Mouse (Mus musculus) neural tube, embryonic 14.5 days (tissue): Measurements from ENCODE around the gene Wars. TPM values are rescaled to one million over a fixed set of nuclear protein-coding genes. Genes with fewer than 3 reads are reported as not detected.

Source experiments
- ATAC-seq: fragments of 200-750 bp; cut with Nextera tagmentation; 2 replicates; pipeline ENCODE4 v1.8.0; 2017; ENCODE audit warnings: low read depth, mild to moderate bottlenecking, moderate TSS enrichment, moderate library complexity
- H3K27ac ChIP-seq: fragments of 300-500 bp; sonication (generic); 2 replicates; pipeline ENCODE4 v1.5.1; 2014; ENCODE audit warnings: low read depth, mild to moderate bottlenecking, control low read depth, low read length, moderate library complexity, mixed read lengths
- H3K27me3 ChIP-seq: fragments of 300-500 bp; sonication (generic); 2 replicates; pipeline ENCODE4 v1.6.1; 2014; ENCODE audit warnings: low read length; ENCODE audit not compliant: control insufficient read depth, insufficient read depth
- H3K36me3 ChIP-seq: fragments of 300-500 bp; sonication (generic); 2 replicates; pipeline ENCODE4 v1.6.1; 2014; ENCODE audit warnings: low read length, mixed read lengths; ENCODE audit not compliant: control insufficient read depth, insufficient read depth
- H3K4me1 ChIP-seq: fragments of 300-500 bp; sonication (generic); 2 replicates; pipeline ENCODE4 v1.6.1; 2014; ENCODE audit warnings: low read length; ENCODE audit not compliant: control insufficient read depth, insufficient read depth
- H3K4me2 ChIP-seq: fragments of 300-500 bp; sonication (generic); 2 replicates; pipeline ENCODE4 v1.6.1; 2014; ENCODE audit warnings: mild to moderate bottlenecking, low read depth, low read length, control low read depth
- H3K4me3 ChIP-seq: fragments of 300-500 bp; sonication (generic); 2 replicates; pipeline ENCODE4 v1.5.1; 2014; ENCODE audit warnings: low read depth, low read length, control low read depth, mixed read lengths
- H3K9ac ChIP-seq: fragments of 300-500 bp; sonication (generic); replicated peaks from 2 replicates; pipeline ENCODE4 v1.6.1; 2014; ENCODE audit warnings: low read depth, mild to moderate bottlenecking, control low read depth, low read length, mixed read lengths
- H3K9me3 ChIP-seq: fragments of 300-500 bp; sonication (generic); 2 replicates; pipeline ENCODE4 v1.6.1; 2016; ENCODE audit warnings: low read length; ENCODE audit not compliant: control insufficient read depth
- WGBS: fragments of 180-500 bp; shearing (Covaris S2); extraction: QIAGEN DNeasy Blood & Tissue Kit; methylation state at CpG from one replicate; pipeline ENCODE4 v1.1.7; 2014; 5-methylcytosine and 5-hydroxymethylcytosine counted together
- polyA plus RNA-seq: library from polyadenylated mRNA; unstranded; fragments of >200 nt; fragmentation: Nextera tagmentation; extraction: Ambion mirVana; gene quantifications from 2 replicates; pipeline ENCODE4 v1.2.1, GENCODE M21; 2014

The Wars gene
- polyA plus RNA-seq, 1 experiment from 2014 or later, result 102 TPM

DNA sequence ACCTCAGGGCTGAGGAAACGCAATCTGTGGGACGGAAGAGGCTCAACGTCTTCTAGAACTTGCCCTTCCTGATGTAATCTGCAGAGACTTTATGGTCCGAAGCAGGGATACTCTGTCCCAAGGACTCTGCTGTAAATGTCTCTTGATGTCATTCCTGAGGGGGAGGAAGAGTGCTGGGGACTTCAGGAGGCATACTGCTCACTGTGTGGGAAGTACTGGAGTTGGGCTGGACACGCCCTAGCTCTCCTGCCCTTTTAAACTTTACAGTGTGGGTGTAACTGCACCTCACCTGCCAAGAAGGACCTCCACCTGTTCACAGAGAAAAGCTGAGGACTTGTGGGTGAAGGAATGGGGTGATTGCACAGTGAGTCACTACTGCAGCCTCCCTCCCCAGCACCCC, 13.4 kb downstream of the Wars start:
- Histone ChIP-seq H3K27ac (no peak overlapping the region), H3K4me2 (no peak overlapping the region), H3K9me3 (no peaks in the 10 kb centered on the region), H3K36me3 (peaks cover 45% of the 10 kb centered on the region), H3K9ac (no peak overlapping the region), H3K27me3 (no peaks in the 10 kb centered on the region), H3K4me3 (no peak overlapping the region), H3K4me1 (no peaks in the 10 kb centered on the region)
- WGBS, result 94% methylated on average over 5 of the region's 5 CpGs
- no peak for ATAC-seq

DNA sequence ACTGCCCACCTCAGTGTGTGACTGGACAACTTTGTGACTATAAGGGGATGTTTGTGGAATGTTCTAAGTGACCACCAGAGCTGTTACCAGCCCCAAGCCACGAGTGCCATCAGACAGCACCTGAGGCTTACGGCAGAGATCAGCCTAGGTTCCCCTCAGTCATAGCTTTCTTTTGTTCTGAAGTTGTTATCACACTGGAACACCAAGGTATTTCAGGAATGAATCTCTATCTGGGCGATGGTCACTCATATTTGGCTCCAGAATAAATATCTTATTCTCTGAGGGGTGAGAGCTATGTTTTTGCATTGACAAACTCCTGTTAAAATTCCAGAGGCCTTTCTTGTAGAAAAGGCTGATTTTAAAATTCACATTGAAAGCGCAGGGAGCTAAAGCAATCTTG, 14.8 kb downstream of the Wars start:
- H3K9ac ChIP-seq, result no peak overlapping the region
- 97% methylated on average over 4 of the region's 4 CpGs for WGBS
- no peak overlapping the region for H3K27ac ChIP-seq
- no peak for ATAC-seq
- no peak overlapping the region for H3K4me2 ChIP-seq
- H3K4me1 ChIP-seq, result no peaks in the 10 kb centered on the region
- no peak overlapping the region for H3K4me3 ChIP-seq
- H3K9me3 ChIP-seq, result no peaks in the 10 kb centered on the region
- peaks cover 48% of the 10 kb centered on the region for H3K36me3 ChIP-seq
- no peaks in the 10 kb centered on the region for H3K27me3 ChIP-seq

DNA sequence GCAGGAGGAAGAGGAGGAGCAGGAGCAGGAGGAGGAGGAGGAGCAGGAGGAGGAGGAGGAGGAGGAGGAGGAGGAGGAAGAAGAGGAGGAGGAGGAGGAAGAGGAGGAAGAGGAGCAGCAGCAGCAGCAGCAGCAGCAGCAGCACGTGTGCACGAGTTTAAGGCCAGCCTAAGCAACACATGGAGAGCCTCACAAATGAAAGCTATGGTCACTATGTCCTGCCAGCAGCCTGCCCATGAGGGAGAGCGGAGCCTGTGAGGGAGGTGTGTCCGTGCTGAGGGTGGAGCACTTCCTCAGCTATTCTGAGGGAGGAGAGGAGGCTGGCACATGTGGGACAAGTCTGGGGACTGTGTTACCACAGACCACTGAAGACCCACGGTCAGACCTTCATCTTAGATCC, 20.9 kb downstream of the Wars start:
- no peak for ATAC-seq
- no peak overlapping the region for H3K27ac ChIP-seq
- no peak overlapping the region for H3K9ac ChIP-seq
- H3K4me3 ChIP-seq, result no peak overlapping the region
- WGBS, result 96% methylated on average over 5 of the region's 5 CpGs
- no peak overlapping the region for H3K4me2 ChIP-seq
- H3K36me3 ChIP-seq, result peaks cover 57% of the 10 kb centered on the region
- no peaks in the 10 kb centered on the region for H3K9me3 ChIP-seq
- no peaks in the 10 kb centered on the region for H3K27me3 ChIP-seq
- H3K4me1 ChIP-seq, result no peaks in the 10 kb centered on the region

DNA sequence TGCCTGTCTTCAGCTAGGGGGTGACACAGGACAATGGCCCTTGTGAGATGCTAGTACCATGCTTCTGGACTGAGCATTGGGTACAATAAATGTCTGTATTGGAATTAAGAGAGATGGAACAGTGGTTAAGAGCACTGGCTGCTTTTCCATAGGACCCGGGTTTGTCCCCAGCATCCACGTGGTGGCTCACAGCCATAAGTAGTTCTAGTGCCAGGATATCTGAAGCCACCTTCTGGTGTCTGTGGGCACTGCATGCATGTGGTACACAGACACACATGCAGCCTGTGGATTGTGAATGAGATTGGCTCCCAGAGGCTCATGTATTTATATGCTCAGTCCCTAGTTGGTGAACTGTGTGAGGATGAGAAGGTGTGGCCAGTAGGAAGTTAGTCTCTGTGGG, 24.4 kb downstream of the Wars start:
- Histone ChIP-seq H3K9ac (no peak overlapping the region), H3K4me2 (no peak overlapping the region), H3K4me1 (no peaks in the 10 kb centered on the region), H3K4me3 (no peak overlapping the region), H3K36me3 (peaks cover 73% of the 10 kb centered on the region), H3K9me3 (no peaks in the 10 kb centered on the region), H3K27me3 (no peaks in the 10 kb centered on the region), H3K27ac (no peak overlapping the region)
- no peak for ATAC-seq
- WGBS, result 84% methylated on average over 2 of the region's 2 CpGs

DNA sequence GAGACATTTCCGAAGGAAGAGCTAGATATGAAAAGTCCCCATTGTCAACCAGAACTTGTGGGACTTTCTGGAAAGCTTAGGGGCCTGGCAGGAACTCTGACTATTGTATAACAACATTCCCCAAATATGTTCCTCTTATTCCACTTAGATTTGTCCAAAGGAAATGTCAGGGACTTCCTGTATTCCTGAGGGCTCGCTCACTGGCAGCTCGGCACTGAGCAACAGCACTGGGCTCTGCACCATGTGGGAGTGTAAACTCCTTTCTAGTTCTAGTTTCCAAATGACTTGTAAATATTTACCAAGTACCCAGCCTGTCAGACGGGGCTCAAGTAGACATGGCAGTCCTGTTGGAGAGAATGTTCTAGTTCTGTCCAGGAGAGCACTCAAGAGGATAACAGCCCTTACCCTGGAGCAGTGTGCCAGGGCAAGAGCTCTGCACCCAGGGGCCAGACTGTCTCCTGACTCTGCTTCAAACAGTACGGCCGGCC, 28.9 kb downstream of the Wars start:
- no peak for ATAC-seq
- Histone ChIP-seq H3K4me2 (no peak overlapping the region), H3K27me3 (no peaks in the 10 kb centered on the region), H3K36me3 (peaks cover 75% of the 10 kb centered on the region), H3K4me3 (no peak overlapping the region), H3K9me3 (no peaks in the 10 kb centered on the region), H3K9ac (no peak overlapping the region), H3K27ac (no peak overlapping the region), H3K4me1 (no peaks in the 10 kb centered on the region)
- WGBS, result 94% methylated on average over 6 of the region's 6 CpGs

DNA sequence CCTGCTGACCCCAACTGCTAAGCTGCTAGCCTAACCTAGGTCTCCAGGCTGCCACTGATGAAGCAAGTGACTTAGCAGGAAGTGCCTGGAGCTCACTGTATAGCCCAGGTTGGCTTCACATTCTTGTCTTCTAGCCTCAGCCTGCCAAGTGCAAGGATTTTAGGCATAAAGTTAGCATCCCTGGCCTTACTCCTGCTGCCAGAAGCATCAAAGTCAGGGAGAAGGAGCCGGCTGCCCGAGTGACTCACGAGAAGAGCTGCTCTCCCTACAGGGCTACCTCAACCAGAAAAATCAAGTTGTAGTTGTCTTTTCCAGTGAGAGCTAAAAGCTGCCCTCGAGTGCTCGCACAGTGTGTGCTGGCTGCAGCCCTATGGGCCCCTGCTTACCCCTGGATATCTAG, 35.5 kb downstream of the Wars start:
- ATAC-seq, result no peak
- peaks cover 26% of the 10 kb centered on the region for H3K36me3 ChIP-seq
- 83% methylated on average over 5 of the region's 5 CpGs for WGBS

DNA sequence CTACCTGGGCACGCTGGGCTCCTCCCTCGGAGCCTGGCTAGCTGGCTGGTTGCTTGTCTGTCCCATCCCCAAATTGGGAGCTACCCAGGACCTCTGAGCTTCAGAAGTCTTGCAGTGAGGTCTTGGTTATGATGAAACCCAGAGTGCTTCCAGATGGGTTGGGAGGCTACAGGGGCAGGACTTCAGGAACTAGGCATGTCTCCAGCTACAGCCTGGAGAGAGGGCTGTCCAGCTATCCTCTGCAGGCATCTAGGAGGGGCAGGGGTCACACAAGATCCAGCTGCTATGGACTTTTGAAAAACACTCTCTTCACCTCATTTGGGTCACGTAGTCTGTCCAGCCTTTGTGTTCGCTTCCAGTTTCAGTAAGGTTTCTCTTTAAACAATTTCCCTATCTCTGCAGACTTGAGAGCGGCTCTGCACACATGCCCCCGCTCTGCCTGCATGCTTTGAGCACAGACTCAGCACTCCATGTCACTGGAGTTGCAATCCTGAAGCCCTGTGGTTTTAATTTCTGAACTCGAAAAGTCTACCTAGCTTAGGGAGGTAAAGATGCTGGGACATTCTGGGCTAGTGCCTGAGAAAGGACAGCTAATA, 36.3 kb downstream of the Wars start:
- no peak for ATAC-seq
- H3K4me3 ChIP-seq, result no peak overlapping the region
- no peak overlapping the region for H3K4me2 ChIP-seq
- H3K9me3 ChIP-seq, result no peaks in the 10 kb centered on the region
- H3K4me1 ChIP-seq, result no peaks in the 10 kb centered on the region
- no peaks in the 10 kb centered on the region for H3K27me3 ChIP-seq
- H3K27ac ChIP-seq, result no peak overlapping the region
- WGBS, result 89% methylated on average over 7 of the region's 7 CpGs
- H3K9ac ChIP-seq, result no peak overlapping the region
- peaks cover 22% of the 10 kb centered on the region for H3K36me3 ChIP-seq

More for the DNA sequence above, 35.5 kb downstream of the Wars start:
- Histone ChIP-seq H3K4me1 (no peaks in the 10 kb centered on the region), H3K27me3 (no peaks in the 10 kb centered on the region), H3K4me2 (no peak overlapping the region), H3K9ac (no peak overlapping the region), H3K27ac (no peak overlapping the region), H3K9me3 (no peaks in the 10 kb centered on the region), H3K4me3 (no peak overlapping the region)

DNA sequence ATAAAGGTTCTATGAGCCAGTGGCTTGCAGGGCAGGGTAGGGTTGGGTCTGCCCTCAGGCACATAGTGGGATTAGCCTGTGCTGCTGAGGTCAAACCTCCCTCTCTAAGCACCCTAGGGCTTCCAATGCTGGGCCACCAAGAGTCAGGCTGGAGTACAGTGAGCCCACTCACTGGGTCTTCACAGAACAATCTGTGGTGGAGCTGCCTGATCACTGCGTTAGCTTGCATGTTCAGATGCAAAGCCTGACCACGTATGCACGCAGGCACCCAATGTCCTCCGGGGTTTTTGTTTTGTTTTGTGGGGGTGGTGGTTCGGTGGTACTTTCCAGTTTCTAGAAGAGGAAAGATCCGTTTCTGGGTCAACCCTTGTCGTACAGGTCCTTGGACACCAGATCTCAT, 36.9 kb downstream of the Wars start:
- no peaks in the 10 kb centered on the region for H3K27me3 ChIP-seq
- 86% methylated on average over 7 of the region's 7 CpGs for whole genome bisulfite sequencing
- no peak overlapping the region for H3K4me3 ChIP-seq
- no peaks in the 10 kb centered on the region for H3K9me3 ChIP-seq
- H3K4me1 ChIP-seq, result no peaks in the 10 kb centered on the region
- H3K27ac ChIP-seq, result no peak overlapping the region
- H3K9ac ChIP-seq, result no peak overlapping the region
- H3K36me3 ChIP-seq, result peaks cover 18% of the 10 kb centered on the region
- no peak overlapping the region for H3K4me2 ChIP-seq
- no peak for ATAC-seq

DNA sequence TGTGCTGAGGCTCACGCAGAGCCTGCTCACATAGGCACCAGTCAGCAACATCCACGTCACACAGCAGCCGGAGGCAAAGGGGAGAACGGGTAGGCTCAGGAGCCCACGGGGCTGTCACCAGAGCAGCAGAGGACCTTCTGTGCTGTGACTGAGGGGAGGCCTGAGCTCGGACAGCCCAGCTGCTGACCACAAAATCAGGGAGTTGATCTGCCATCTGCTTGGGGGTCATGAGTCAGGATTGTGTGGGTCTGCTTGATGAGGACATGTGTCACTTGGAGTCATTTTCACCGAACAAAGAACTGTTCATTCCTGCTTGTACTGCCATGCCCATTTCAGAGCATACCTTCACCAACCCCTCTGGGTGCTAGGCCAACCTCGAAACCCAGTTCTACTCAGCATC, 37.8 kb downstream of the Wars start:
- Histone ChIP-seq H3K4me3 (no peak overlapping the region), H3K9ac (no peak overlapping the region), H3K27ac (no peak overlapping the region), H3K27me3 (no peaks in the 10 kb centered on the region), H3K36me3 (peaks cover 12% of the 10 kb centered on the region), H3K4me2 (no peak overlapping the region), H3K9me3 (no peaks in the 10 kb centered on the region), H3K4me1 (no peaks in the 10 kb centered on the region)
- WGBS, result 91% methylated on average over 8 of the region's 8 CpGs
- ATAC-seq, result no peak
